Mouse (Mus musculus) liver, embryonic 12.5 days (tissue): Measurements from ENCODE around the gene Sdcbp2. TPM values are rescaled to one million over a fixed set of nuclear protein-coding genes. Genes with fewer than 3 reads are reported as not detected.

Experiments used
- ATAC-seq: fragments of 200-750 bp; cut with Nextera tagmentation; 2 replicates; pipeline ENCODE4 v1.8.0; 2017; ENCODE audit warnings: moderate number of reproducible peaks, mild to moderate bottlenecking, moderate library complexity
- H3K27ac ChIP-seq: fragments of 300-500 bp; sonication (generic); 2 replicates; pipeline ENCODE4 v1.5.1; 2016; ENCODE audit warnings: mild to moderate bottlenecking
- H3K27me3 ChIP-seq: fragments of 300-500 bp; sonication (generic); replicated peaks from 2 replicates; pipeline ENCODE4 v1.6.1; 2016; ENCODE audit warnings: mild to moderate bottlenecking, moderate library complexity
- H3K36me3 ChIP-seq: fragments of 300-500 bp; sonication (generic); 2 replicates; pipeline ENCODE4 v1.6.1; 2016; ENCODE audit warnings: mild to moderate bottlenecking, moderate library complexity
- H3K4me1 ChIP-seq: fragments of 300-500 bp; sonication (generic); 2 replicates; pipeline ENCODE4 v1.6.1; 2016
- H3K4me2 ChIP-seq: fragments of 300-500 bp; sonication (generic); 2 replicates; pipeline ENCODE4 v1.6.1; 2016; ENCODE audit warnings: mild to moderate bottlenecking, moderate library complexity
- H3K4me3 ChIP-seq: fragments of 300-500 bp; sonication (generic); 2 replicates; pipeline ENCODE4 v1.5.1; 2016; ENCODE audit warnings: mild to moderate bottlenecking, moderate library complexity
- H3K9ac ChIP-seq: fragments of 300-500 bp; sonication (generic); 2 replicates; pipeline ENCODE4 v1.6.1; 2016; ENCODE audit warnings: mild to moderate bottlenecking, moderate library complexity
- H3K9me3 ChIP-seq: fragments of 300-500 bp; sonication (generic); replicated peaks from 2 replicates; pipeline ENCODE4 v1.6.1; 2016; ENCODE audit warnings: mild to moderate bottlenecking, moderate library complexity
- WGBS: fragments of 180-500 bp; shearing (Covaris S2); methylation state at CpG from one replicate; pipeline ENCODE4 v1.1.7; 2016; ENCODE audit not compliant: insufficient replicate concordance; 5-methylcytosine and 5-hydroxymethylcytosine counted together
- polyA plus RNA-seq: library from polyadenylated mRNA; unstranded; fragments of >200 nt; fragmentation: Nextera tagmentation; extraction: Ambion mirVana; gene quantifications from 2 replicates; pipeline ENCODE4 v1.2.1, GENCODE M21; 2016

The Sdcbp2 gene
- polyA plus RNA-seq, 1 experiment from 2014 or later: 0.45 TPM

DNA sequence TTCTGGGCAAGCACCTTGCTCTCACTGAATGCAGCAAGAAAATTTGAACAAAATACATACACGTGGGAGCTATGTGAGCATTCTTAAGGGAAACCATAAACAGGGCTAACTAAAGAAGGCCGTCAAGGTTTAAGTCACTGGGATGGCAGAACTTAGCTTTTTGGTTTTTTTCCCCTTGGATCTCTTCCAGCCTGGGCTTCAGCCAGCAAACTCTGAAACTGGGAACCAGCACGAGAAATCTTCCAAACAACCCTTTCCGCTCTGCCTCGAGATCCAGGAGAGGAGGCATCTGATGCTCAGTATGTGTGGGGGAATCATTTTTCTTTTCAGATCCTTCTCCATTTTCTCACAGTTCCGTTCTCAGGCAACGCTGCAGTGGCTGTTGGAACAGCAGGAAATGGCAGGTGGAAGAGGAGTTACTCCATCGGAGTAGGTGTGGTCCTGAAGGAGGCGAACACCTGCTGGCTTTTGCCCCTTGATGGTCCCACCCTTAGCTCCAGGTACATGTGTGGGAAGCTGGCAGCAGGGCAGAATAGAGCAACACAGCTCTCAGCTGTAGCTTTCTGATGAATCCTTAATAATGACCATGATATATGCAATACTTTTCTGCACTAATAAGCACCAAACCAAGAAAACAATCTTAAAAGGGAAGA lies 63.1 kb downstream of the Sdcbp2 start:
- no peaks in the 10 kb centered on the region for H3K36me3 ChIP-seq
- no peaks in the 10 kb centered on the region for H3K9me3 ChIP-seq
- WGBS: 53% methylated on average over 9 of the region's 9 CpGs
- no peak overlapping the region for H3K4me3 ChIP-seq
- no peak overlapping the region for H3K27ac ChIP-seq
- peaks cover 38% of the 10 kb centered on the region for H3K27me3 ChIP-seq
- H3K4me2 ChIP-seq: no peak overlapping the region
- H3K4me1 ChIP-seq: no peaks in the 10 kb centered on the region
- no peak overlapping the region for H3K9ac ChIP-seq
- no peak for ATAC-seq

DNA sequence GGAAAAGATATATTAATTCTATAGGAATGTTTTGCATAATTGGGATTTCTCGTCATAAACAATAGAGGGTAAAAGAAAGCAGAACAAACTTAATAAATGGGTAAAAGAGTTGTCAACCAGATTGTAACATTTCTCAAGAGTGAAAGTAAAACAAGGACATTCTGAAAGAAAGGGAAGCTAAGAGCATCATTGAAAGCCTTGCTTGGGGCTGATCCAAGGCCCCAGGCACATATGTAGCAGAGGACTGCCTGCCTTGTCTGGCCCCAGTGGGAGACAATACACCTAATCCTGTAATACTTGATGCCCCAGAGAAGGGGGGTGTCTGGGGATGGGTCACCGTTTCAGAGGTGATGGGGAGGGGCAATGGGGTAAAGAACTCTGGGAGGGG lies 63.6 kb downstream of the Sdcbp2 start:
- Histone ChIP-seq H3K9me3 (no peaks in the 10 kb centered on the region), H3K4me1 (no peaks in the 10 kb centered on the region), H3K27me3 (peaks cover 33% of the 10 kb centered on the region), H3K9ac (no peak overlapping the region), H3K27ac (no peak overlapping the region), H3K4me3 (no peak overlapping the region), H3K4me2 (no peak overlapping the region), H3K36me3 (no peaks in the 10 kb centered on the region)
- WGBS: 60% methylated on average over 2 of the region's 2 CpGs
- no peak for ATAC-seq

Other genes with a start within 250 kb of the Sdcbp2 start
- not detected in 2 replicates for gene 4921509C19Rik, start 96.5 kb upstream of the Sdcbp2 start, polyA plus RNA-seq
- 111 and 117 TPM in 2 replicates for gene Nsfl1c, start 78.4 kb upstream of the Sdcbp2 start, polyA plus RNA-seq
- gene Fkbp1a, start 30.1 kb upstream of the Sdcbp2 start, polyA plus RNA-seq: 233 and 244 TPM in 2 replicates
- 0.04 TPM in 2 replicates for gene Snph, start 60.0 kb downstream of the Sdcbp2 start, polyA plus RNA-seq
- gene Rad21l, start 95.9 kb downstream of the Sdcbp2 start, polyA plus RNA-seq: not detected in 2 replicates
- gene Tmem74b, start 129.4 kb downstream of the Sdcbp2 start, polyA plus RNA-seq: 0.11 and 0.30 TPM in 2 replicates
- gene Psmf1, start 171.6 kb downstream of the Sdcbp2 start, polyA plus RNA-seq: 47.3 and 54.6 TPM in 2 replicates